Comparison of ENCODE assay signal across 14 mouse cellular contexts in genomic region chr4:134361215-134361614, GRCm38 (mm10). TPM values are rescaled to one million over a fixed set of nuclear protein-coding genes. Genes with fewer than 3 reads are reported as not detected.
A peak's percentile ranks its signal among the peaks of the same experiment; 100 is the strongest.
DNase-seq lines count a peak whose midpoint lies in the region; ATAC-seq lines count a peak whose summit lies in the region.
"Had no signal": no experiment of that assay in that cellular context is flagged by ENCODE, and none has a peak within 500 bp of the region (broad histone marks: within the 10 kb centered on the region; RNA-seq: fewer than 3 reads in every experiment).

No protein-coding gene starts in this region.

- no peak overlapping the region for H3K9ac ChIP-seq in kidney, embryonic 14.5 days (ENCODE audit: low read depth, low read length)
- H3K9ac ChIP-seq: embryonic facial prominence, embryonic 15.5 days; hindbrain, embryonic 15.5 days; midbrain, embryonic 12.5 days had no signal

- no peak overlapping the region for H3K4me3 ChIP-seq in kidney, embryonic 14.5 days (ENCODE audit: low read length)
- H3K4me3 ChIP-seq: embryonic facial prominence, embryonic 15.5 days; hindbrain, embryonic 15.5 days; midbrain, embryonic 12.5 days had no signal

- DNase-seq in kidney, postnatal 25 days = no peak
- DNase-seq in CD4-positive, CD25-positive, alpha-beta regulatory T cell, adult 2 months (ENCODE audit: low read depth, low spot score) = peak; percentile 75
- DNase-seq in embryo, embryonic 11 days = peak; percentile 34
- DNase-seq in naive thymus-derived CD4-positive, alpha-beta T cell, adult 2 months (ENCODE audit: low read depth) = peak; percentile 87
- no peak for DNase-seq in gastrocnemius, postnatal 4 days (ENCODE audit: low spot score in 2 of 2)
- no peak for DNase-seq in frontal cortex, postnatal 36 days (ENCODE audit: low spot score in 2 of 2)
- DNase-seq: adrenal gland, adult 8-10 months; cerebellum, adult 11 months had no signal

- no peak overlapping the region for H3K27ac ChIP-seq in kidney, embryonic 14.5 days (ENCODE audit: low read depth, low read length)
- H3K27ac ChIP-seq: embryonic facial prominence, embryonic 15.5 days; hindbrain, embryonic 15.5 days; midbrain, embryonic 12.5 days had no signal

- no peaks in the 10 kb centered on the region for H3K9me3 ChIP-seq in kidney, embryonic 14.5 days (ENCODE audit: control insufficient read depth, low read length)
- H3K9me3 ChIP-seq: embryonic facial prominence, embryonic 15.5 days; hindbrain, embryonic 15.5 days; midbrain, embryonic 12.5 days had no signal

- peak; percentile 47; the same call in 1 of the 2 replicates for ATAC-seq in kidney, embryonic 14.5 days (ENCODE audit: low FRiP score, low TSS enrichment)

- 19% methylated on average over 5 of the region's 5 CpGs for WGBS in kidney, embryonic 14.5 days

- H3K4me2 ChIP-seq in kidney, embryonic 14.5 days (replicated peaks; ENCODE audit: low read depth, low read length) = no peak overlapping the region
- H3K4me2 ChIP-seq: embryonic facial prominence, embryonic 15.5 days; hindbrain, embryonic 15.5 days; midbrain, embryonic 12.5 days had no signal

- H3K4me1 ChIP-seq in kidney, embryonic 14.5 days (ENCODE audit: control insufficient read depth, insufficient read depth, low read length) = peaks cover under 1% of the 10 kb centered on the region; the same call in 1 of the 2 replicates

- no peaks in the 10 kb centered on the region for H3K27me3 ChIP-seq in kidney, embryonic 14.5 days (ENCODE audit: control insufficient read depth, insufficient read depth, low read length)
- H3K27me3 ChIP-seq: embryonic facial prominence, embryonic 15.5 days had no signal

- H3K36me3 ChIP-seq in kidney, embryonic 14.5 days (ENCODE audit: control insufficient read depth, insufficient read depth, low read length) = no peaks in the 10 kb centered on the region
- H3K36me3 ChIP-seq: embryonic facial prominence, embryonic 15.5 days; hindbrain, embryonic 15.5 days; midbrain, embryonic 12.5 days had no signal

RNA-seq across cellular contexts. Expression of gene Slc30a2, which starts 18.2 kb away (rescaled TPM):
- 0.09 and 0.11 TPM in 2 replicates for polyA plus RNA-seq in kidney, embryonic 14.5 days (2014; fragmentation: Nextera tagmentation; extraction: Ambion mirVana)
- under 1 TPM; 0.44 to 0.54 TPM for total RNA-seq in gastrocnemius, postnatal 4 days (2021)

RNA-seq across cellular contexts. Expression of gene Extl1, which starts 22.4 kb away (rescaled TPM):
- 0.20 and 0.23 TPM in 2 replicates for polyA plus RNA-seq in kidney, embryonic 14.5 days (2014; fragmentation: Nextera tagmentation; extraction: Ambion mirVana)
- 10 to 100 TPM in 1 of 2 experiments, 1 to 10 TPM in 1; 7.5 to 10.2 TPM for total RNA-seq in gastrocnemius, postnatal 4 days (2021)

RNA-seq across cellular contexts. Expression of gene Pafah2, which starts 34.9 kb away (rescaled TPM):
- polyA plus RNA-seq in kidney, embryonic 14.5 days (2014; fragmentation: Nextera tagmentation; extraction: Ambion mirVana) = 8.4 and 12.3 TPM in 2 replicates
- 1 to 10 TPM; 4.4 to 4.9 TPM for total RNA-seq in gastrocnemius, postnatal 4 days (2021)

RNA-seq across cellular contexts. Expression of gene Trim63, which starts 46.3 kb away (rescaled TPM):
- 0.88 and 1.4 TPM in 2 replicates for polyA plus RNA-seq in kidney, embryonic 14.5 days (2014; fragmentation: Nextera tagmentation; extraction: Ambion mirVana)
- total RNA-seq in gastrocnemius, postnatal 4 days (2021) = 10 to 100 TPM; 48.4 to 59.5 TPM
- total RNA-seq: adrenal gland, adult 8-10 months; layer of hippocampus, postnatal 25 days; MEL had no signal

Comparison
In these comparisons a context has a peak if more than half of its experiments do, and no peak if none do; other contexts are left out.
1. DNase-seq: peak in CD4-positive, CD25-positive, alpha-beta regulatory T cell, adult 2 months (single experiment), embryo, embryonic 11 days (single experiment) and naive thymus-derived CD4-positive, alpha-beta T cell, adult 2 months (single experiment); none in kidney, postnatal 25 days (0 of 2), gastrocnemius, postnatal 4 days (0 of 2) and frontal cortex, postnatal 36 days (0 of 2).